Mouse (Mus musculus) thymus, postnatal 4 days (tissue): ENCODE measurements around the gene Kcnh2.

Experiments
- DNase-seq: peaks from one replicate; pipeline ENCODE4 v3.0.0; 2021

Gene Kcnh2

GRCm38 (mm10) chr5:24308621-24309020, 42.8 kb downstream of the Kcnh2 start:
- no peak for DNase-seq

- DNase-seq = no peak
These were observed 44.2 kb downstream of the Kcnh2 start for GRCm38 (mm10) chr5:24307118-24307777.

GRCm38 (mm10) chr5:24303199-24303598, 48.2 kb downstream of the Kcnh2 start:
- peak; percentile 55 for DNase-seq

GRCm38 (mm10) chr5:24299845-24300589, 51.4 kb downstream of the Kcnh2 start:
- no peak for DNase-seq

- no peak for DNase-seq
These were observed 59.5 kb downstream of the Kcnh2 start for GRCm38 (mm10) chr5:24291954-24292353.

GRCm38 (mm10) chr5:24286221-24286970, 65.0 kb downstream of the Kcnh2 start:
- no peak for DNase-seq

- no peak for DNase-seq
These were observed 67.3 kb downstream of the Kcnh2 start for GRCm38 (mm10) chr5:24284145-24284544.

GRCm38 (mm10) chr5:24283181-24283580, 68.2 kb downstream of the Kcnh2 start:
- DNase-seq = no peak

- no peak for DNase-seq
These were observed 70.9 kb downstream of the Kcnh2 start for GRCm38 (mm10) chr5:24280523-24280922.

- no peak for DNase-seq
These were observed 71.9 kb downstream of the Kcnh2 start for GRCm38 (mm10) chr5:24279527-24279926.

GRCm38 (mm10) chr5:24278206-24278605, 73.2 kb downstream of the Kcnh2 start:
- no peak for DNase-seq

- no peak for DNase-seq
These were observed 77.5 kb downstream of the Kcnh2 start for GRCm38 (mm10) chr5:24273683-24274621.

- no peak for DNase-seq
These were observed 80.5 kb downstream of the Kcnh2 start for GRCm38 (mm10) chr5:24270941-24271340.
